Mouse (Mus musculus): ENCODE data around the gene Ganc.

The Ganc gene

GRCm38 (mm10) chr2:120403653-120403985, at the start of gene Ganc:
TSS of gene Ganc (plus strand) at chr2:120403896.
- no peak for DNase-seq (ENCODE audit: low spot score in 2 of 2)

DNA sequence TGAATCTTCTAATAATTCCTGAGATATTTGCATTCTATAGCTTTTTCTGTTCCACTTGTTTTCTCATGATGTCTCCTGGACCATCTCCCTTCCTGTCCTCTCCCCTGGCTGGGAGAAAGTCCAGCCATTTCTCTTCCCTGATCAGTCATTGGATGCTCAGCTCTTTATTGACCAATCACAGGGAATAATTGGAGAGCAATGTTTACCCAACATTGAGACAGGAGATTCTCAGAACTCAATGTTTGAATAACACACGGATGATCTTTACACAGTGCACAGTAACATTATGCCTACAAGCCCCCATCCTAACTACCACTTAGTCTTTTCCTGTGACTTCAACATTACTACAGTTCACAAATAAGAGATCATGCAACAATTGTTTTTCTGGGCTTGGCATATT, 43.3 kb upstream of the Ganc start:
- DNase-seq (ENCODE audit: low spot score in 2 of 2), result no peak

- no peak for DNase-seq (ENCODE audit: low spot score in 2 of 2)
Observed at GRCm38 (mm10) chr2:120366501-120366900, 37.2 kb upstream of the Ganc start.

- DNase-seq (ENCODE audit: low spot score in 2 of 2), result no peak
Observed at GRCm38 (mm10) chr2:120367416-120368207, 36.1 kb upstream of the Ganc start.

GRCm38 (mm10) chr2:120373858-120374257, 29.8 kb upstream of the Ganc start:
- DNase-seq (ENCODE audit: low spot score in 2 of 2), result no peak

- no peak for DNase-seq (ENCODE audit: low spot score in 2 of 2)
Observed at GRCm38 (mm10) chr2:120386264-120386663, 17.4 kb upstream of the Ganc start.

GRCm38 (mm10) chr2:120387291-120387690, 16.4 kb upstream of the Ganc start:
- DNase-seq (ENCODE audit: low spot score in 2 of 2), result no peak

DNA sequence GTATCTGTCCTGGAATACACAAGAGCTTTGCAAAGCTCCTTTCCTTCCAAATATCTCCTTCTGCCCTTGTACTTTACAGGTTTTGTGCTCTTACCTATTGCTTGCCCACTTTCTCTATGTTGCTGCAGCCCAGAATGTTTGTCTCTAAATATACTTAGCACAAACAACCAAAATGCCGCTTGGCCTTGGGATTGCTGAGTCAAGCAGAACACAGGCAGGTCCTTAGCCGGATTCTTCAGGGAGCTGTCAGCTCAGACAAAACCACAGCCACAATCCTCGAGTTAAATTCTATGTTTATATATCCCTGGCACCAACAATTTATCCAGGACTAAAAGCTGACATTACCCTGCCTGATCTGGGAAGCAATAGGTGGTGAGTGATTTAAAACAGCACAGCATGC, 14.3 kb upstream of the Ganc start:
- DNase-seq (ENCODE audit: low spot score in 2 of 2), result no peak

DNA sequence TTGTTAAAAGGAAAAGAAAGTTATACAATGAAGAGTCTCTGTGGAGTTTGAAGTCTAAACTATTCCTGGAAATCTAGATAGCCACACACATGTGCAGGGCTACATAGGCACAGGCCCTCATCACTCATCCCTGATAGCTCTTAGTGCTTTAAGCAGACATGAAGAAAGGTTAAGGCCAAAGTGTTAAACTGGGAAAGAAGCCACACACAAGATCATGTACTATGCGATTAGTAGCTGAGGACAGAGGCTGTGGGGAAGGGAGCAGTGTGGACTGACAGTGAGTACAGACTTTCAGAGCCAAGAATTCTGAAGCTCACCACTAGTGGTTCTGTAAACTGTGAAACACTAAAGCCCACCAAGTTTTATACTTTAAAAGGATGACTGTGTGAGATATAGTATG, 12.8 kb upstream of the Ganc start:
- no peak for DNase-seq (ENCODE audit: low spot score in 2 of 2)

DNA sequence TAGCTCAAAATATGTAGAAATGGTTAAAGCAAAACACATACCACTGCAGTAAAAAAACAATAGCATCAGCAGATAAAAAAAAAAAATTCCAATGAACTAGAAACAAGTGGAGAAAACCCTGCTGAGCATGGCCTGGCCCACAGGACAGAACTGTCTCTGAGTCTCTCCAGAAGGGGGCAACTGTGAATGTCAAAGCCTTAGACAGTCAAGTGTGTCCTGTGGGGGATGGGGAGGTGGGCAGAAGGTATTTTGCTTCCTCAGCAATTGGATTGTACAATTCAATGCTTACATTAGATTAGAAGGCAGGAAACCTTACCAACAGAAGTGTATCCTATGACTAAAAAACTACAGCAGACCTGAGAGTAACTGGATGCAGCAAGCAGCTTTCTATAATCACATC, 11.3 kb upstream of the Ganc start:
- DNase-seq (ENCODE audit: low spot score in 2 of 2), result no peak

DNA sequence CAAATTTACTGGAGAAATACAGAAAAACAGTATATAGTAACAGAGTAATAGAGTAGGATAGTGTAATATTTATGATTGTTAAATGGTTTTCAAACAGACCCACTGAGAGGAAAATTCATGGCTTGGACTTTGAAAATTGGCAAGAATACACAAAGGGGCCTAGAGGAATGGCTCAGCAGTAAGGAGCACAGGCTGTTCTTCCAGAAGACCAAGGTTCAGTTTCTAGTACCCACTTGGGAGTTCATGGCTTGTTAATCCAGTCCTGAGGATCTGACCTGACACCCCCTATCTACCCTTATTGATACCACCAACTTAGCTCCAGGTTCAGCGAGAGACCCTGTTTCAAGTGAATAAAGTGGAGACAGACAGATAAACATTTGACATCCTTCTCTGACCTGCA, 5.7 kb upstream of the Ganc start:
- DNase-seq (ENCODE audit: low spot score in 2 of 2), result no peak

DNA sequence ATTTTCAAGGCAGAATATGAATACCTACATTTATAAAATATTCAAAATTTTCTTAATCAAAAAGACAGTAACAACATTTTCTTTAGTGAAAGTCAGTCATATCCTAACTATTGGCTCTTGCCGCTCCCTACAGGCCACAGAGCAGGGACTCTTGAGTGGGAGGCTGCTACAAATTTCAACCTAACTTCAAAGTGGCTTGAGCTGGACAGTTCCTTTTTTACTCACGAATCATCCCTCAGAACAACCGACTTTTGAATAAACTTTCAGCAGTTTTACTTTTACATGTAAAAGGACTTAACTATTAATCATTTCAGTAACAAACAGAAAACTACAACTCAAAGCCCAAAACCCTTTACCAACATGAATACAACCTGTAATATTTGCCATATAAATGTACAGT, 883 bp upstream of the Ganc start:
- DNase-seq (ENCODE audit: low spot score in 2 of 2), result no peak

DNA sequence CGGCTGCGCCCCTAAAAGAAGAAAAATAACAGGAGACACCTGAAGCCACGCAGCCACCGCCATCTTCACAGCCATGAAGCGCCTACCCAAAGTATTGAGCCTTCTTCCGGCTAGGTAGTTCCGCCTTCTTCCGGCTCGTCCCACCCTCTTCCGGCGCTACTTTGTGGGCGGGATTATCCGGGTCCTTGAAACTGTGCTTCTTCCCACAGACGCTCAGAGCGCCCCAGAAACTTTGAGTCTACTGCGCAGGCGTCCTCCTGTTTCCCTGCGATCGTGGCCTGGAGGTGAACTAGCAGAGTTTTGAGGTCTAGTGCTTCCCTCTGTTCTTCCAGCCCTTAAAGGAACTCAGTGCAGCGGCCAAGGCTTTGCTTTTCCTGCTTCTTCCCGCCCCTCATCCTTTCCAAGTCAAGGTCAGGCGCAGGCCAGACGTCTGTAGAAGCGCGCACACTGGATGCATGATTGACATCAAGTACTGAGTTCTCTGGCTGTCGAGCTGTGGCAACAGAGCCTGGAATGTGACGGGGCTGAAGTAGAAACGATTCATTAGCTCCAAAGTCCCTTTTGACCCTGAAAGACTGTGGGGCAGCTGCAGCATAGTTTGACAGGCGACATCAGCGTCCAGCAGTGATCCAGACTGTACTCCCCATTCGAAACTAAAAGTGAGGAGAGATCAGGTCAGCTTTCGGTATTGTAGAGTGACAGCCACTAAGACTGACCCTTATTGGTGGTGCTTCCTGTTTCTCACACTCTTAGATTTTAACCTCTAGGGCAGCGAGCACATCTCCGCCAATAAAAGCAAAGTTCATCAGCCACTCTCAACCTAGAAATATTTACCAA, 508 bp downstream of the Ganc start, which contains the start of gene Tmem87a:
TSS of gene Tmem87a (minus strand) at position 128 of the 837 bp plus-strand sequence.
- peak; percentile 94 to 97 for DNase-seq (ENCODE audit: low spot score in 2 of 2)

DNA sequence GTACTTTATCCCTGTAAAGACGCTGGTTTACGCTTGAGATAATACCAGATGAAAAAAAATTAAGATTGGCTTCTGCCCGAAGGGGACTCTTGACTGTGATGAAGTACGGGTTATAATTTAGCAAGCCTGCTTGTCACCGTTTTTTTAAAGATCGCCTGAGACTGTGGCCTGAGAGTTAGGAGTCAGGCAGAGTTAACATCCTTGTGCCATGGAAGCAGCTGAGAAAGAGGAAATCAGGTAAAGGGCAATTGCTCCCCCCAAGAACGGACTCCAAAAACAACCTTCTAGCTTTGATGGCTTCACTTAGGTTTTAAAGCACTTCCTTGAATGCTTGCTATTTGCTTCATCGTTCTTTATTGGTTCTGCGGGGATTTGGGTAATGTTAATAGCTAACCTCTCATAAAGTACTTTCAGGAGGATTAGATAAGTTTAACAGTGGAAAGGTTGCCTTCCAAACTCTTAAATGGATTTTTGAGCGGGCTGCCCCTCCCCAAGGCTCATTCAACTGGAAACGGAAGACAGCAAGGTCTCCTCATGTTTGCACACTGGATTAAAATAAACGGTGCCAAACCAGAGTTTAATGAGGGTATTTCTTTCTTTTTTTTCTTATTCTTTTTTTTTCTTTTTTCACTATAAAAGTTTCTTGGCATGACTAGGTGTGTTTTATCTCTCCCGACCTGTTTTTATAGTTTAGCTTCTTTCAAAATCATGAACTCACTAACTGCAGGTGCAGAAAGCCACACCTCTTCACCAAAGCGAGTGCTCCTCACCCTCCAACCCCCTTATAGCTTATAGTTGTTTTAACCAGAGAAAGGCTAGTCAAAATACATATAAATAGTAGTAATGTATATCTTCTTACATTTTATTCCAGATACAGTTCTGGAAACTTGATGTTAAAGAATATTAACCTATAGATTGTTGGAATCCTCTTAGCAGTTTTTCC, 1.4 kb downstream of the Ganc start:
- no peak for DNase-seq (ENCODE audit: low spot score in 2 of 2)

- DNase-seq (ENCODE audit: low spot score in 2 of 2), result no peak
Observed at GRCm38 (mm10) chr2:120411096-120411628, 7.5 kb downstream of the Ganc start.

- no peak for DNase-seq (ENCODE audit: low spot score in 2 of 2)
Observed at GRCm38 (mm10) chr2:120414113-120414512, 10.4 kb downstream of the Ganc start.

GRCm38 (mm10) chr2:120414738-120415414, 11.2 kb downstream of the Ganc start:
- DNase-seq (ENCODE audit: low spot score in 2 of 2), result no peak

- no peak for DNase-seq (ENCODE audit: low spot score in 2 of 2)
Observed at GRCm38 (mm10) chr2:120424386-120424785, 20.7 kb downstream of the Ganc start.

DNA sequence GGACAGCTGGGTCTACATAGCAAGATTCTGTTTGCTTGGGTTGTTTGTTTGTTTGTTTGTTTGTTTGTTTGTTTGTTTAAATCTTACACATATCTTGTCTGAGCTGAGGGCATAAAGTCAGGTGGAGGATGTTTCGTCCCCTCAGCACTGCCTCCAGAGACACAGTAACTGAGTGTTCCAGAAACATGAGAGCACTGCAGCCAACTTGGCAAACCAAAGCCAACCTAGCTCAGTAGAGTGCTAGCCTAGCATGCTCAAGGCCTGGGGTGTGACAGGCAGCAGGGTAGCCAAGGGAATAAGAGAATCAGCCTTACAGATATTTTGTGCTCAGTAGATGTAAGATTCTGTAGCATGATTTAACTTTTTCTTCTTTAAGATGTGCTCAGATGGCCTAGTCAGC, 40.8 kb downstream of the Ganc start:
- DNase-seq (ENCODE audit: low spot score in 2 of 2), result no peak

- no peak for DNase-seq (ENCODE audit: low spot score in 2 of 2)
Observed at GRCm38 (mm10) chr2:120446373-120446772, 42.7 kb downstream of the Ganc start.

DNA sequence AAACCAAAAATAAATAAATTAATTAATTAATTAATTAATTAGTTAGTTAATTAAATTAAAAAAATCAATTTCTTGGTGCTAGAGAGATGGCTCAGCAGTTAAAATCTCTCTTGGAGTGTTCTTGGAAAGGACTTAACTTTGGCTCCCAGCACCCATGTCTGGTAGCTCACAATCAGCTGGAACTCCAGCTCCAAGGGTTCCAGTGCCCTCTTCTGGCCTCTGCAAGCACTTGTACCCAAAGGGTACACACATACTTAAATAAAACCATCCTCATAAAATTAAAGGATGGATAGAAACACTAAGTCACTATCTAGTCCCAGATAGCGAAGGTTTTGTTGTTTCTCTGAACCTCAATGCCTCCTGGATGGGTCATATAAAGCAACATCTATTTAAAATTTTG, 43.6 kb downstream of the Ganc start:
- no peak for DNase-seq (ENCODE audit: low spot score in 2 of 2)

Measured in right cerebral cortex, postnatal 36 days (tissue).